Mouse (Mus musculus) heart, embryonic 16.5 days (tissue): ENCODE results near the gene Cep41. TPM values are rescaled to one million over a fixed set of nuclear protein-coding genes. Genes with fewer than 3 reads are reported as not detected.

ENCODE experiments used
- ATAC-seq: fragments of 200-750 bp; cut with Nextera tagmentation; replicated peaks from 2 replicates; pipeline ENCODE4 v1.8.0; 2017; ENCODE audit warnings: moderate number of reproducible peaks; ENCODE audit not compliant: insufficient read depth, low FRiP score; ENCODE audit errors: extremely low read depth
- H3K27ac ChIP-seq: fragments of 300-500 bp; sonication (generic); 2 replicates; pipeline ENCODE4 v1.5.1; 2014; ENCODE audit warnings: mild to moderate bottlenecking, low read length, control low read depth, moderate library complexity
- H3K27me3 ChIP-seq: fragments of 300-500 bp; sonication (generic); 2 replicates; pipeline ENCODE4 v1.6.1; 2014; ENCODE audit warnings: low read length, mixed read lengths; ENCODE audit not compliant: control insufficient read depth, insufficient read depth
- H3K36me3 ChIP-seq: fragments of 300-500 bp; sonication (generic); 2 replicates; pipeline ENCODE4 v1.6.1; 2014; ENCODE audit not compliant: control insufficient read depth, insufficient read depth
- H3K4me1 ChIP-seq: fragments of 300-500 bp; sonication (generic); 2 replicates; pipeline ENCODE4 v1.6.1; 2014; ENCODE audit warnings: low read length, mixed read lengths; ENCODE audit not compliant: control insufficient read depth, insufficient read depth
- H3K4me2 ChIP-seq: fragments of 300-500 bp; sonication (generic); 2 replicates; pipeline ENCODE4 v1.6.1; 2014; ENCODE audit warnings: low read depth, mild to moderate bottlenecking, control low read depth, low read length
- H3K4me3 ChIP-seq: fragments of 300-500 bp; sonication (generic); 2 replicates; pipeline ENCODE4 v1.5.1; 2014; ENCODE audit warnings: mild to moderate bottlenecking, control low read depth, low read length
- H3K9ac ChIP-seq: fragments of 300-500 bp; sonication (generic); 2 replicates; pipeline ENCODE4 v1.6.1; 2014; ENCODE audit warnings: low read length, control low read depth
- H3K9me3 ChIP-seq: fragments of 300-500 bp; sonication (generic); replicated peaks from 2 replicates; pipeline ENCODE4 v1.6.1; 2016; ENCODE audit warnings: low read length; ENCODE audit not compliant: control insufficient read depth
- WGBS: fragments of 180-500 bp; shearing (Covaris S2); extraction: QIAGEN DNeasy Blood & Tissue Kit; methylation state at CpG from one replicate; pipeline ENCODE4 v1.1.7; 2014; 5-methylcytosine and 5-hydroxymethylcytosine counted together
- polyA plus RNA-seq: library from polyadenylated mRNA; unstranded; fragments of >200 nt; fragmentation: Nextera tagmentation; extraction: Ambion mirVana; gene quantifications from 2 replicates; pipeline ENCODE4 v1.2.1, GENCODE M21; 2015

Cep41 gene
- polyA plus RNA-seq, 1 experiment from 2014 or later, result 10.5 TPM

- Histone ChIP-seq H3K27me3 (no peaks in the 10 kb centered on the region), H3K9ac (no peak overlapping the region), H3K4me2 (no peak overlapping the region), H3K9me3 (no peaks in the 10 kb centered on the region), H3K4me3 (no peak overlapping the region), H3K4me1 (peaks cover 6% of the 10 kb centered on the region; the same call in 1 of the 2 replicates), H3K27ac (0 out of 2 replicates have a peak overlapping the region, but pooled peaks have one; percentile 3), H3K36me3 (no peaks in the 10 kb centered on the region)
- 82% methylated on average over 11 of the region's 11 CpGs for WGBS
- no peak for ATAC-seq
Observed at GRCm38 (mm10) chr6:30713896-30714295, 20.3 kb upstream of the Cep41 start.

- no peaks in the 10 kb centered on the region for H3K27me3 ChIP-seq
- no peak overlapping the region for H3K4me2 ChIP-seq
- H3K4me3 ChIP-seq, result no peak overlapping the region
- no peak overlapping the region for H3K9ac ChIP-seq
- no peak for ATAC-seq
- peaks cover 6% of the 10 kb centered on the region; the same call in 1 of the 2 replicates for H3K4me1 ChIP-seq
- H3K9me3 ChIP-seq, result no peaks in the 10 kb centered on the region
- no peaks in the 10 kb centered on the region for H3K36me3 ChIP-seq
- 68% methylated on average over 6 of the region's 6 CpGs for WGBS
- 0 out of 2 replicates have a peak overlapping the region, but pooled peaks have one; percentile 3 for H3K27ac ChIP-seq
Observed at GRCm38 (mm10) chr6:30713455-30713854, 19.9 kb upstream of the Cep41 start.

GRCm38 (mm10) chr6:30712484-30712883, 18.9 kb upstream of the Cep41 start:
- no peak overlapping the region for H3K4me2 ChIP-seq
- H3K27me3 ChIP-seq, result no peaks in the 10 kb centered on the region
- H3K4me1 ChIP-seq, result peaks cover 6% of the 10 kb centered on the region; the same call in 1 of the 2 replicates
- H3K9ac ChIP-seq, result no peak overlapping the region
- peak; percentile 76; the same call in 1 of the 2 replicates for ATAC-seq
- peak overlapping the region; percentile 56 for H3K27ac ChIP-seq
- H3K4me3 ChIP-seq, result no peak overlapping the region
- H3K36me3 ChIP-seq, result no peaks in the 10 kb centered on the region
- 51% methylated on average over 7 of the region's 7 CpGs for WGBS
- no peaks in the 10 kb centered on the region for H3K9me3 ChIP-seq

GRCm38 (mm10) chr6:30711365-30711763, 17.8 kb upstream of the Cep41 start:
- no peak overlapping the region for H3K27ac ChIP-seq
- H3K27me3 ChIP-seq, result no peaks in the 10 kb centered on the region
- H3K36me3 ChIP-seq, result no peaks in the 10 kb centered on the region
- no peaks in the 10 kb centered on the region for H3K9me3 ChIP-seq
- no peak overlapping the region for H3K4me2 ChIP-seq
- WGBS, result 56% methylated on average over 10 of the region's 10 CpGs
- H3K4me1 ChIP-seq, result 0 out of 2 replicates have a peak, but pooled peaks cover 3% of the 10 kb centered on the region
- no peak for ATAC-seq
- no peak overlapping the region for H3K4me3 ChIP-seq
- no peak overlapping the region for H3K9ac ChIP-seq

- WGBS, result 62% methylated on average over 25 of the region's 25 CpGs
- H3K27ac ChIP-seq, result peak overlapping the region; percentile 4; the same call in 1 of the 2 replicates
- ATAC-seq, result no peak
- H3K4me3 ChIP-seq, result no peak overlapping the region
- no peak overlapping the region for H3K9ac ChIP-seq
- 0 out of 2 replicates have a peak, but pooled peaks cover 3% of the 10 kb centered on the region for H3K4me1 ChIP-seq
- no peak overlapping the region for H3K4me2 ChIP-seq
- H3K27me3 ChIP-seq, result no peaks in the 10 kb centered on the region
- no peaks in the 10 kb centered on the region for H3K36me3 ChIP-seq
- H3K9me3 ChIP-seq, result no peaks in the 10 kb centered on the region
Observed at GRCm38 (mm10) chr6:30710371-30711364, 17.1 kb upstream of the Cep41 start.

- Histone ChIP-seq H3K9ac (no peak overlapping the region), H3K27me3 (no peaks in the 10 kb centered on the region), H3K36me3 (no peaks in the 10 kb centered on the region), H3K4me3 (no peak overlapping the region), H3K27ac (no peak overlapping the region), H3K4me1 (peaks cover 5% of the 10 kb centered on the region; the same call in 1 of the 2 replicates), H3K4me2 (no peak overlapping the region), H3K9me3 (no peaks in the 10 kb centered on the region)
- no peak for ATAC-seq
- 62% methylated on average over 6 of the region's 6 CpGs for WGBS
Observed at GRCm38 (mm10) chr6:30709115-30709514, 15.6 kb upstream of the Cep41 start.

- peak; percentile 76 for ATAC-seq
- H3K9ac ChIP-seq, result no peak overlapping the region
- H3K27ac ChIP-seq, result peak overlapping the region; percentile 55
- no peaks in the 10 kb centered on the region for H3K27me3 ChIP-seq
- H3K36me3 ChIP-seq, result no peaks in the 10 kb centered on the region
- H3K4me2 ChIP-seq, result no peak overlapping the region
- H3K4me1 ChIP-seq, result peaks cover 11% of the 10 kb centered on the region; the same call in 1 of the 2 replicates
- H3K4me3 ChIP-seq, result no peak overlapping the region
- 47% methylated on average over 9 of the region's 9 CpGs for WGBS
- H3K9me3 ChIP-seq, result no peaks in the 10 kb centered on the region
Observed at GRCm38 (mm10) chr6:30703977-30704602, 10.5 kb upstream of the Cep41 start.

- Histone ChIP-seq H3K27ac (peak overlapping the region; percentile 18), H3K4me3 (no peak overlapping the region), H3K4me2 (no peak overlapping the region), H3K9ac (no peak overlapping the region), H3K9me3 (no peaks in the 10 kb centered on the region), H3K27me3 (no peaks in the 10 kb centered on the region), H3K4me1 (peaks cover 11% of the 10 kb centered on the region; the same call in 1 of the 2 replicates), H3K36me3 (no peaks in the 10 kb centered on the region)
- no peak for ATAC-seq
- 42% methylated on average over 6 of the region's 6 CpGs for WGBS
Observed at GRCm38 (mm10) chr6:30703476-30703875, 9.9 kb upstream of the Cep41 start.
